Mouse (Mus musculus) cerebellum, adult 9-10 months (tissue): ENCODE data around the gene Mrps7.

Experiments used
- DNase-seq: peaks from one replicate; pipeline ENCODE4 v3.0.0; 2022

The Mrps7 gene

DNA sequence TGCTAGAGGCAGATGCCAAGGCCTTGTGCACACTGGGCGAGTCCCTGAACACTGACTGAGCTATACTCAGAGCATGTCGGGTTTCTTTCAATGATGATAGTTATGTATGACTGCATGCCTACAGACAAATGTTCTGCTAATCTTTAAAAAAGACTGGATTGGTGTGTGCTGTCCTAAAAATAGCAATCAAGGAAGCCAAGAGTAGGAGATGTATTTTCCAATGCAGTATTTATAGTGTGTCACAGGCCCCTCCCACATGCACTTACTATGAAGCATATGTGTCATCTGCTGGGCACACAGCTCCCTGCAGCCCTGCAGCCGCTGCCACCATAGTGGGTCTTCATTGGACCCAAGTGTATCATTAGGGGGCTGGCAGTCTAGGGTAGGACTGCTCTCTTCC, 49.5 kb downstream of the Mrps7 start:
- no peak for DNase-seq

DNA sequence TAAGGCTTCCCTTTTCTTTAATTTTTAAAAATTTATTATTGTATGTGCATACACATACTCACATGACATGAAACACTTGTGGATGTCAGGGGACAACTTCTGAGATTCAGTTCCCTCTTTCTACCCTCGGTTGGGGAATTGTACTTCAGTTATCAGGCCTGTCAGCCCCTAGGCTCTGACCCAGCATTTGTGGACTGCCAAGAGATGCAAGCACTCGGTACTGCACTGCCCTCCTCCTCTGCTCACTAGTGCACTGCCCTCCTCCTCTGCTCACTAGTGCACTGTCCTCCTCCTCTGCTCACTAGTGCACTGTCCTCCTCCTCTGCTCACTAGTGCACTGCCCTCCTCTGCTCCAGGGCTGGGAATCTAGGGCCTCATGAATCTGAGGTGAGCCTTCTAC, 50.4 kb downstream of the Mrps7 start:
- no peak for DNase-seq
